Comparison of ENCODE assay signal across 11 mouse cellular contexts in genomic region chr4:133170616-133171015, GRCm38 (mm10). TPM values are rescaled to one million over a fixed set of nuclear protein-coding genes. Genes with fewer than 3 reads are reported as not detected.
DNase-seq lines count a peak whose midpoint lies in the region; ATAC-seq lines count a peak whose summit lies in the region.
"Had no signal": no experiment of that assay in that cellular context is flagged by ENCODE, and none has a peak within 500 bp of the region (broad histone marks: within the 10 kb centered on the region; RNA-seq: fewer than 3 reads in every experiment).

No protein-coding gene starts in this region.

- no peak overlapping the region for H3K9ac ChIP-seq in liver, embryonic 13.5 days
- no peak overlapping the region for H3K9ac ChIP-seq in liver, embryonic 12.5 days
- no peak overlapping the region for H3K9ac ChIP-seq in limb, embryonic 15.5 days
- no peak overlapping the region for H3K9ac ChIP-seq in hindbrain, embryonic 12.5 days
- H3K9ac ChIP-seq in kidney, embryonic 14.5 days (ENCODE audit: low read depth, low read length), result no peak overlapping the region
- H3K9ac ChIP-seq: hindbrain, embryonic 13.5 days had no signal

- peaks cover 11% of the 10 kb centered on the region; the same call in 1 of the 2 replicates for H3K36me3 ChIP-seq in heart, embryonic 10.5 days
- H3K36me3 ChIP-seq in liver, embryonic 13.5 days, result peaks cover 14% of the 10 kb centered on the region; the same call in 1 of the 2 replicates
- peaks cover 10% of the 10 kb centered on the region for H3K36me3 ChIP-seq in liver, embryonic 12.5 days
- peaks cover 4% of the 10 kb centered on the region; the same call in 1 of the 2 replicates for H3K36me3 ChIP-seq in limb, embryonic 15.5 days
- H3K36me3 ChIP-seq in hindbrain, embryonic 12.5 days, result no peaks in the 10 kb centered on the region
- peaks cover 3% of the 10 kb centered on the region; the same call in 1 of the 2 replicates for H3K36me3 ChIP-seq in kidney, embryonic 14.5 days (ENCODE audit: control insufficient read depth, insufficient read depth, low read length)
- H3K36me3 ChIP-seq: hindbrain, embryonic 13.5 days had no signal

- peaks cover 36% of the 10 kb centered on the region for H3K4me1 ChIP-seq in heart, embryonic 10.5 days
- peaks cover 61% of the 10 kb centered on the region for H3K4me1 ChIP-seq in liver, embryonic 13.5 days (replicated peaks)
- peaks cover 76% of the 10 kb centered on the region for H3K4me1 ChIP-seq in liver, embryonic 12.5 days
- H3K4me1 ChIP-seq in limb, embryonic 15.5 days, result peaks cover 33% of the 10 kb centered on the region
- peaks cover 6% of the 10 kb centered on the region for H3K4me1 ChIP-seq in hindbrain, embryonic 12.5 days
- H3K4me1 ChIP-seq in kidney, embryonic 14.5 days (ENCODE audit: control insufficient read depth, insufficient read depth, low read length), result peaks cover 24% of the 10 kb centered on the region

- H3K4me3 ChIP-seq in heart, embryonic 10.5 days, result no peak overlapping the region
- no peak overlapping the region for H3K4me3 ChIP-seq in liver, embryonic 13.5 days (replicated peaks)
- H3K4me3 ChIP-seq in liver, embryonic 12.5 days, result no peak overlapping the region
- H3K4me3 ChIP-seq in limb, embryonic 15.5 days, result no peak overlapping the region
- no peak overlapping the region for H3K4me3 ChIP-seq in hindbrain, embryonic 12.5 days
- H3K4me3 ChIP-seq in kidney, embryonic 14.5 days (ENCODE audit: low read length), result no peak overlapping the region
- H3K4me3 ChIP-seq: hindbrain, embryonic 13.5 days had no signal

- DNase-seq in heart, embryonic 10.5 days (ENCODE audit: low spot score), result peak; percentile 11
- DNase-seq in heart, adult 9 months (ENCODE audit: low spot score in 2 of 2), result no peak
- DNase-seq in liver, embryonic 13.5 days, result no peak
- peak; percentile 58 for DNase-seq in NIH3T3 (ENCODE audit: low read depth)
- DNase-seq: kidney, postnatal 14 days; thymus, postnatal 14 days had no signal

- H3K9me3 ChIP-seq in heart, embryonic 10.5 days, result no peaks in the 10 kb centered on the region
- no peaks in the 10 kb centered on the region for H3K9me3 ChIP-seq in liver, embryonic 13.5 days (replicated peaks)
- H3K9me3 ChIP-seq in liver, embryonic 12.5 days (replicated peaks), result no peaks in the 10 kb centered on the region
- H3K9me3 ChIP-seq in limb, embryonic 15.5 days, result no peaks in the 10 kb centered on the region
- H3K9me3 ChIP-seq in hindbrain, embryonic 12.5 days (replicated peaks), result no peaks in the 10 kb centered on the region
- no peaks in the 10 kb centered on the region for H3K9me3 ChIP-seq in kidney, embryonic 14.5 days (ENCODE audit: control insufficient read depth, low read length)
- H3K9me3 ChIP-seq: hindbrain, embryonic 13.5 days had no signal

- no peak overlapping the region for H3K4me2 ChIP-seq in liver, embryonic 13.5 days
- no peak overlapping the region for H3K4me2 ChIP-seq in liver, embryonic 12.5 days
- no peak overlapping the region for H3K4me2 ChIP-seq in limb, embryonic 15.5 days
- H3K4me2 ChIP-seq in hindbrain, embryonic 12.5 days (replicated peaks), result no peak overlapping the region
- no peak overlapping the region for H3K4me2 ChIP-seq in kidney, embryonic 14.5 days (replicated peaks; ENCODE audit: low read depth, low read length)
- H3K4me2 ChIP-seq: hindbrain, embryonic 13.5 days had no signal

- no peak overlapping the region for H3K27ac ChIP-seq in heart, embryonic 10.5 days
- H3K27ac ChIP-seq in liver, embryonic 13.5 days, result peak overlapping the region; percentile 29; the same call in 1 of the 2 replicates
- no peak overlapping the region for H3K27ac ChIP-seq in liver, embryonic 12.5 days
- H3K27ac ChIP-seq in limb, embryonic 15.5 days, result 0 out of 2 replicates have a peak overlapping the region, but pooled peaks have one; percentile 40
- H3K27ac ChIP-seq in hindbrain, embryonic 12.5 days, result no peak overlapping the region
- H3K27ac ChIP-seq in kidney, embryonic 14.5 days (ENCODE audit: low read depth, low read length), result no peak overlapping the region
- H3K27ac ChIP-seq: hindbrain, embryonic 13.5 days had no signal

- no peaks in the 10 kb centered on the region for H3K27me3 ChIP-seq in heart, embryonic 10.5 days (ENCODE audit: insufficient read depth, poor library complexity, severe bottlenecking)
- H3K27me3 ChIP-seq in liver, embryonic 13.5 days, result no peaks in the 10 kb centered on the region
- H3K27me3 ChIP-seq in liver, embryonic 12.5 days (replicated peaks), result no peaks in the 10 kb centered on the region
- no peaks in the 10 kb centered on the region for H3K27me3 ChIP-seq in limb, embryonic 15.5 days
- H3K27me3 ChIP-seq in hindbrain, embryonic 12.5 days, result no peaks in the 10 kb centered on the region
- H3K27me3 ChIP-seq in kidney, embryonic 14.5 days (ENCODE audit: control insufficient read depth, insufficient read depth, low read length), result no peaks in the 10 kb centered on the region
- H3K27me3 ChIP-seq: hindbrain, embryonic 13.5 days had no signal

- ATAC-seq in liver, embryonic 13.5 days (ENCODE audit: low read depth), result no peak
- ATAC-seq in liver, embryonic 12.5 days, result no peak
- no peak for ATAC-seq in limb, embryonic 15.5 days (ENCODE audit: insufficient number of reproducible peaks, low FRiP score, low TSS enrichment, low read depth)
- no peak for ATAC-seq in hindbrain, embryonic 12.5 days (ENCODE audit: low FRiP score)
- ATAC-seq in kidney, embryonic 14.5 days (ENCODE audit: low FRiP score, low TSS enrichment), result no peak

RNA-seq across cellular contexts. Expression of gene Wasf2, which starts 40.3 kb away (rescaled TPM):
- 51.1 and 58.5 TPM in 2 replicates for polyA plus RNA-seq in heart, embryonic 10.5 days (2016; fragmentation: Nextera tagmentation; extraction: Ambion mirVana)
- polyA plus RNA-seq in liver, embryonic 13.5 days (2015; fragmentation: Nextera tagmentation; extraction: Ambion mirVana), result 52.3 and 54.0 TPM in 2 replicates
- polyA plus RNA-seq in liver, embryonic 12.5 days (2016; fragmentation: Nextera tagmentation; extraction: Ambion mirVana), result 35.9 and 42.2 TPM in 2 replicates
- 117 and 129 TPM in 2 replicates for polyA plus RNA-seq in limb, embryonic 15.5 days (2015; fragmentation: Nextera tagmentation; extraction: Ambion mirVana)
- 49.0 and 49.1 TPM in 2 replicates for polyA plus RNA-seq in hindbrain, embryonic 12.5 days (2016; fragmentation: Nextera tagmentation; extraction: Ambion mirVana)
- polyA plus RNA-seq in kidney, embryonic 14.5 days (2014; fragmentation: Nextera tagmentation; extraction: Ambion mirVana), result 103 and 143 TPM in 2 replicates

RNA-seq across cellular contexts. Expression of gene Cd164l2, which starts 41.3 kb away (rescaled TPM):
- 0.39 and 1.3 TPM in 2 replicates for polyA plus RNA-seq in heart, embryonic 10.5 days (2016; fragmentation: Nextera tagmentation; extraction: Ambion mirVana)
- polyA plus RNA-seq in liver, embryonic 13.5 days (2015; fragmentation: Nextera tagmentation; extraction: Ambion mirVana), result 0.20 TPM in 1 of 2 replicates, not detected in the other
- polyA plus RNA-seq in liver, embryonic 12.5 days (2016; fragmentation: Nextera tagmentation; extraction: Ambion mirVana), result 0.12 and 0.26 TPM in 2 replicates
- polyA plus RNA-seq in limb, embryonic 15.5 days (2015; fragmentation: Nextera tagmentation; extraction: Ambion mirVana), result 3.6 and 5.2 TPM in 2 replicates
- 2.0 and 2.3 TPM in 2 replicates for polyA plus RNA-seq in hindbrain, embryonic 12.5 days (2016; fragmentation: Nextera tagmentation; extraction: Ambion mirVana)
- 6.9 and 7.6 TPM in 2 replicates for polyA plus RNA-seq in kidney, embryonic 14.5 days (2014; fragmentation: Nextera tagmentation; extraction: Ambion mirVana)

RNA-seq across cellular contexts. Expression of gene Gpr3, which starts 41.7 kb away (rescaled TPM):
- 0.09 and 0.18 TPM in 2 replicates for polyA plus RNA-seq in heart, embryonic 10.5 days (2016; fragmentation: Nextera tagmentation; extraction: Ambion mirVana)
- not detected in 2 replicates for polyA plus RNA-seq in liver, embryonic 13.5 days (2015; fragmentation: Nextera tagmentation; extraction: Ambion mirVana)
- not detected in 2 replicates for polyA plus RNA-seq in liver, embryonic 12.5 days (2016; fragmentation: Nextera tagmentation; extraction: Ambion mirVana)
- polyA plus RNA-seq in limb, embryonic 15.5 days (2015; fragmentation: Nextera tagmentation; extraction: Ambion mirVana), result not detected in 2 replicates
- 0.08 and 0.35 TPM in 2 replicates for polyA plus RNA-seq in hindbrain, embryonic 12.5 days (2016; fragmentation: Nextera tagmentation; extraction: Ambion mirVana)
- polyA plus RNA-seq in kidney, embryonic 14.5 days (2014; fragmentation: Nextera tagmentation; extraction: Ambion mirVana), result 0.53 TPM in 1 of 2 replicates, not detected in the other

Comparison
In these comparisons a context has a peak if more than half of its experiments do, and no peak if none do; other contexts are left out.
1. DNase-seq: peak in heart, embryonic 10.5 days (single experiment) and NIH3T3 (single experiment); none in heart, adult 9 months (0 of 2) and liver, embryonic 13.5 days (single experiment).
2. H3K27ac ChIP-seq: peak in liver, embryonic 13.5 days (single experiment) and limb, embryonic 15.5 days (single experiment); none in heart, embryonic 10.5 days (single experiment), liver, embryonic 12.5 days (single experiment), hindbrain, embryonic 12.5 days (single experiment) and kidney, embryonic 14.5 days (single experiment).